Mouse (Mus musculus): Measurements from ENCODE around the gene Timp4. TPM values are rescaled to one million over a fixed set of nuclear protein-coding genes. Genes with fewer than 3 reads are reported as not detected.
"Not testable (repeated sequence)": the region's sequence is repeated elsewhere in the genome, so short reads cannot be mapped to it uniquely, and the experiment has no call there.

Timp4 gene
- polyA plus RNA-seq, 1 experiment from 2014 or later, result 0.16 TPM

GRCm38 (mm10) chr6:115241939-115242338 is 10.1 kb downstream of the Timp4 start:
- no peak for DNase-seq (ENCODE audit: low spot score)
- H3K27me3 ChIP-seq (replicated peaks; ENCODE audit: low read depth, poor library complexity, severe bottlenecking), result no peaks in the 10 kb centered on the region; the same call in 1 of the 2 replicates
- H3K36me3 ChIP-seq (replicated peaks), result no peaks in the 10 kb centered on the region
- H3K27ac ChIP-seq (replicated peaks), result no peak overlapping the region
- H3K4me3 ChIP-seq, result no peak overlapping the region
- no peaks in the 10 kb centered on the region for H3K4me1 ChIP-seq
- 90% methylated on average over 3 of the region's 3 CpGs for WGBS
- no peaks in the 10 kb centered on the region for H3K9me3 ChIP-seq

DNA sequence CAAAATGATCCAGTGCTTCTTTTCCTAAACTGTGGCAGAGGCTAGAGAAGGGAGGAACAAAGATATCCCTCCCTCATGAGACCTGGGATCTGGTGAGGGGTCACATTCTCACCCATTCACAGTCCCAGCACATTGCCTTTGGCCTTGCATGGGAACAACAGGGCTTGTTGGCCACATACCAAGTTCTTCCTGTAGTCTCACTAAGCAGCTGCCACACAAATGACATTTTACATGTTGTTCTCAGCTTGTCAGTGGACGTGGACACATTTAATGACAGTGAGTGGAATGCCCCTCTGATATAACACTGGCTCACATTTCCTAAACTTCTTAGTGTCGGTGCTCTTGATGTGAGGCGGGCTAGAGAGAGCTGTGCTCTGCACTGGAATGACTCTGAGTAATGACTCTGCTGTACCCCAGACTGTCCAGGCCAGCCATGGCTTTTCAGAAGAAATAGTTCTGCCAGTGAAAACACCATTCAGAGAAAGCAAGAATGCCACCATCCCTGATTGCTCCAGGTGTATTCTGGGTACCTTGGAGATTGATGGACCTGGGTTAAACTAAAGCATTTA is 10.8 kb downstream of the Timp4 start:
- no peaks in the 10 kb centered on the region for H3K4me1 ChIP-seq
- no peaks in the 10 kb centered on the region; the same call in 1 of the 2 replicates for H3K27me3 ChIP-seq (replicated peaks; ENCODE audit: low read depth, poor library complexity, severe bottlenecking)
- WGBS, result 85% methylated on average over 3 of the region's 3 CpGs
- H3K27ac ChIP-seq (replicated peaks), result no peak overlapping the region
- no peak overlapping the region for H3K4me3 ChIP-seq
- no peak for DNase-seq (ENCODE audit: low spot score)
- no peaks in the 10 kb centered on the region for H3K9me3 ChIP-seq
- H3K36me3 ChIP-seq (replicated peaks), result no peaks in the 10 kb centered on the region

- not testable (repeated sequence) for H3K4me3 ChIP-seq; H3K4me1 ChIP-seq; H3K36me3 ChIP-seq (replicated peaks); H3K9me3 ChIP-seq; H3K27ac ChIP-seq (replicated peaks); H3K27me3 ChIP-seq (replicated peaks; ENCODE audit: low read depth, poor library complexity, severe bottlenecking); DNase-seq (ENCODE audit: low spot score)
- 60% methylated on average over 2 of the region's 2 CpGs for WGBS
Observed at GRCm38 (mm10) chr6:115240431-115240830, 11.6 kb downstream of the Timp4 start.

- H3K4me3 ChIP-seq, result no peak overlapping the region
- H3K36me3 ChIP-seq (replicated peaks), result no peaks in the 10 kb centered on the region
- no peaks in the 10 kb centered on the region; the same call in 1 of the 2 replicates for H3K27me3 ChIP-seq (replicated peaks; ENCODE audit: low read depth, poor library complexity, severe bottlenecking)
- no peak overlapping the region for H3K27ac ChIP-seq (replicated peaks)
- no peaks in the 10 kb centered on the region for H3K4me1 ChIP-seq
- 89% methylated on average over 7 of the region's 7 CpGs for WGBS
- DNase-seq (ENCODE audit: low spot score), result no peak
- no peaks in the 10 kb centered on the region for H3K9me3 ChIP-seq
Observed at GRCm38 (mm10) chr6:115239335-115239734, 12.7 kb downstream of the Timp4 start.

DNA sequence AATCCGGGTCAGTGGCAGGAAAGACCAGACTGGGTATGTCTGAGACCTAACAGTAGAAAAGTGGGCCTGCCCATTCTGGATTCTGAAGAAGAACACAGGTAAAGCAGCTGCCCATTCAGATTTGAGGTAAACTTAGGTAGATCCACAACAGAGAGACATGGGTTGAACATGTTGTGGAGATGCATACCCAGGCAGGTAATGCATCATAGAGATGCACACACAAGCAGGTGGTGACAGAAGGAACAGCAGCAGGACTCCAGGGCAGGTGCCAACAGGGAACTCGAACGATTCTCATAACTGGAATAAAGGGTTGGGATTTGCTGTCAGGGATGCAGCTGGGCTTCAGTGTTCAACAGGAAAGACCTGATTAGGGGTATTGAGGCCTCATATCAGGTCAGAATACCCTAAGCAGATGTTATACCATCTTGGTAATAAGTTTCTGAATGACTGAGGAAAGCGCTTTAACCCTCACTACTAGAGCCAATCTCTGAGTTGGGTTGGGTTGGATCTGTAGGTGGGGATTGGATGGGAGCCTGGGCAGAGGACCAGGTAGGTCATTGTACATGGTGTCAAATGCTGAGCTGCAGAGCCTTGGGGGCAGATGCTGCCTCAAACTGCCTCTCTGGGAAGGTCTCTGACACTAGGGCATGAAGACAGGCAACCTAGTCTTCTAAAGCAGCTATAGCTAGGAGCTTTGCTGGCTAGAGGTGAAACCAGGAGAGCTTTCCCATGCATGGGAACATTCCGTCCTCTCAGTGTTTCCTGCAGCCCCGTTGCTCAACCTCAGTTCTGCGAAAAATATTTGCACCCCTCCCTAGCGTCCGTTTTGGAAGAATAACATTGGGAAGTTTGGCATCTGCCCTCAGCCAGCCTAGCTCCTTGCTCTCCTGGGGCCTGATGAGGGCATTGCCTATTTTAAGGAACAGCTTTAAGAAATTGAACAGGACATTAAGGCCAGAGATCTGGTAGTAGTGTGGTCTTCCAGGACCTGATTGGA is 13.7 kb downstream of the Timp4 start:
- Histone ChIP-seq H3K27ac (replicated peaks) (no peak overlapping the region), H3K4me1 (no peaks in the 10 kb centered on the region), H3K9me3 (no peaks in the 10 kb centered on the region), H3K4me3 (no peak overlapping the region), H3K36me3 (replicated peaks) (no peaks in the 10 kb centered on the region), H3K27me3 (replicated peaks; ENCODE audit: low read depth, poor library complexity, severe bottlenecking) (no peaks in the 10 kb centered on the region; the same call in 1 of the 2 replicates)
- DNase-seq (ENCODE audit: low spot score), result no peak
- 87% methylated on average over 9 of the region's 9 CpGs for WGBS

DNA sequence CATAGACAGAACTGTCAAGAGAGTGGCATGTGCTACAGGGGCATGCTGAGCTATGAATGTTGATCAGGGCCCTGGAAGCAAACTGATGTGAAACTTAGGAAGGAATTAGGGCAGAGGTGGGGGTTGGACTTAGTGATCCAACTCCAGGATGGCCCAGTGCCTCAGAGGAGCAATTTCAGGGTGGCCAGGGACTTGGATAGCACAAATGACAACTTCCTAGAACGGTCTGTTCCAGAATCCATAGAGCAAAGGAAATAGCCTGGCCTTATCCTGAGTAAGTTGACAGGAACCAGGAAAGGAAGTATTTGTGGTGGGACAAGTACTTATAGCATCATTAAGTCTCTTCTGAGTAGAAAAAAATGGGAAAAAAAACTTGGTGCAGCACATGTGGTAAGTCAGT is 19.4 kb downstream of the Timp4 start:
- no peaks in the 10 kb centered on the region for H3K27me3 ChIP-seq (replicated peaks; ENCODE audit: low read depth, poor library complexity, severe bottlenecking)
- H3K4me1 ChIP-seq, result no peaks in the 10 kb centered on the region
- no peak overlapping the region for H3K27ac ChIP-seq (replicated peaks)
- H3K9me3 ChIP-seq, result no peaks in the 10 kb centered on the region
- H3K36me3 ChIP-seq (replicated peaks), result no peaks in the 10 kb centered on the region
- DNase-seq (ENCODE audit: low spot score), result no peak
- WGBS, result 85% methylated on average over 1 of the region's 1 CpGs
- no peak overlapping the region for H3K4me3 ChIP-seq

DNA sequence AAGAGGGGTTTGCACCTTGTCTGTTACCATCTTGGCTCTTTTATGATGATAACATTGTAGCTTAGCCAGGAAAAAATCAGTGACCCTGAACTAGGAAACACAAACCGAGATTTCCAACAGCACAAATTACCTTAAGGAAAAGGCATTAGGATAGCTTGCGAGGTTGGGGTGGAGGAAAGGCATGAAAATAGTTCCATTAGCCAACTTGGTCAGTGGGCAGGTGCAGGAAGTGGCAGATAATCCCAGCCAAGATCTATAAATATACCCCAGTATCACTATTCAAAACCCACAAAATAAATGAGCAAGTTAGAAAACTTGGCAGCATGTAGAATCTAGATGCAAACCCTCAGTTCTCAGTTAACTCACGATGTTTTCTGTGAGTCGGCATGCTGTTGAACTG is 20.2 kb downstream of the Timp4 start:
- Histone ChIP-seq H3K27ac (replicated peaks) (no peak overlapping the region), H3K4me3 (no peak overlapping the region), H3K9me3 (no peaks in the 10 kb centered on the region), H3K36me3 (replicated peaks) (no peaks in the 10 kb centered on the region), H3K27me3 (replicated peaks; ENCODE audit: low read depth, poor library complexity, severe bottlenecking) (no peaks in the 10 kb centered on the region), H3K4me1 (no peaks in the 10 kb centered on the region)
- no peak for DNase-seq (ENCODE audit: low spot score)
- 84% methylated on average over 4 of the region's 4 CpGs for WGBS

DNA sequence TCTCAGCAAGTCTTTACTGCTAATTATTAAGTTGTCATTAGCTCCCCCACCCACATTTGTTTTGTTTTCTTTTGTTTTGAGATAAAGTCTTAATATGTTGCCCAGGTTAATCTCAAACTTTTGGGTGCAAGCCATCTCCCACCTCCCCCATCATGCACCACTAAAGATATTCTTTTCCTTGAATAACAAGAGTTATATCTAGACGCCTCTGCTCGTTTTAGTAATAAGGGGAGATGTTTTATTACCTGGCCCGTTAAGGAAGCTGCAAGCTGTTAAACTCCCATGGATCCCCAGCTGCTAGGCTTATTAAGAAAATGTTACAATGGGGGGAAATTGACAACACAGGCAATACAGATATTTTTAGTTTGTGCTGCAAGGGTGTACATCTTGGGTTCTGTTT is 21.4 kb downstream of the Timp4 start:
- Histone ChIP-seq H3K4me1 (no peaks in the 10 kb centered on the region), H3K4me3 (no peak overlapping the region), H3K27ac (replicated peaks) (no peak overlapping the region), H3K36me3 (replicated peaks) (no peaks in the 10 kb centered on the region), H3K27me3 (replicated peaks; ENCODE audit: low read depth, poor library complexity, severe bottlenecking) (no peaks in the 10 kb centered on the region), H3K9me3 (no peaks in the 10 kb centered on the region)
- WGBS, result 84% methylated on average over 3 of the region's 3 CpGs
- DNase-seq (ENCODE audit: low spot score), result no peak

DNA sequence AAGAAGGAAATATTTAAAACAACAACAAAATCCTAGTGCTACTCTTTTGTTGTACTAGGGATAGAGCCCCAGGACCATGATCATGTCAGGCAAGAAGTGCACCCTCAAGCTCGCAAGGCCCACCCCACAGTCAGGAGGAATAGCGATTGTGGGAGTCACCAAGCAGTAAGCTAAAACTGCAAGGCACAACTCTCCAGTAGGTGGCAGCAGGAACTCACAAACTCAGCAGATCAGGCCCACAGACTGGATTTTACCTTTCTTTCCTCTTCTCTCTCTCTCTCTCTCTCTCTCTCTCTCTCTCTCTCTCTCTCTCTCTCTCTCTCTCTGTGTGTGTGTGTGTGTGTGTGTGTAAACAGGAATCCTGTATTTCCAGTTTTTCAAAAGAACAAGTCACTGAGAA is 24.5 kb downstream of the Timp4 start:
- WGBS, result 11% methylated on average over 2 of the region's 2 CpGs
- no peak overlapping the region for H3K4me3 ChIP-seq
- no peaks in the 10 kb centered on the region for H3K36me3 ChIP-seq (replicated peaks)
- H3K27ac ChIP-seq (replicated peaks), result no peak overlapping the region
- no peaks in the 10 kb centered on the region for H3K27me3 ChIP-seq (replicated peaks; ENCODE audit: low read depth, poor library complexity, severe bottlenecking)
- H3K4me1 ChIP-seq, result peaks cover 14% of the 10 kb centered on the region
- no peaks in the 10 kb centered on the region for H3K9me3 ChIP-seq
- peak; percentile 75 for DNase-seq (ENCODE audit: low spot score)

GRCm38 (mm10) chr6:115227043-115227442 is 25.0 kb downstream of the Timp4 start, which contains the start of gene Gm17482:
Gm17482 (plus strand) TSS chr6:115227343.
- Histone ChIP-seq H3K27ac (replicated peaks) (no peak within 1 kb of the TSS), H3K27me3 (replicated peaks; ENCODE audit: low read depth, poor library complexity, severe bottlenecking) (no peaks in the 10 kb centered on the region), H3K4me1 (peaks cover 14% of the 10 kb centered on the region), H3K4me3 (no peak within 1 kb of the TSS), H3K9me3 (no peaks in the 10 kb centered on the region), H3K36me3 (replicated peaks) (no peaks in the 10 kb centered on the region)
- DNase-seq (ENCODE audit: low spot score), result no peak
- 71% methylated on average over 4 of the region's 4 CpGs for WGBS

DNA sequence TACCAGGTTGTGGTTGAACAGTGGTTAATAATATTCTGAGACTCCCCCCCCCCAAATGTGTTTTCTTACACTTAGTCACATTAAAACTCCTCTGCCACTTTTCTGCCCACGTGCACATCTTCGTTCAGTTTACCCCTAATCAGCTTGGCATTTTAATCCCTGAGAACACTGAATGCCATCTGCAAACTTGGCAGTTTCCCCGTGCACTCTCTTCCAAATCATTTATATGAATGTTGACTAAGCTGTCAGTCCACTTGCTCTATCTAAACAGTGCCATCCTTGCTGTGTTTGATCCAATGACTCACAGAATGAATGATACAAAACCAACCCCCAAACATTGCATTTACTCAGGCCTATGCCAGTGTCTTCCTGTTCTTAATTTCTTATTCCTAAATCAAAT is 26.5 kb downstream of the Timp4 start:
- WGBS, result 77% methylated on average over 3 of the region's 3 CpGs
- H3K36me3 ChIP-seq (replicated peaks), result no peaks in the 10 kb centered on the region
- H3K9me3 ChIP-seq, result no peaks in the 10 kb centered on the region
- H3K27me3 ChIP-seq (replicated peaks; ENCODE audit: low read depth, poor library complexity, severe bottlenecking), result no peaks in the 10 kb centered on the region
- no peak overlapping the region for H3K27ac ChIP-seq (replicated peaks)
- H3K4me1 ChIP-seq, result peaks cover 14% of the 10 kb centered on the region
- no peak for DNase-seq (ENCODE audit: low spot score)
- no peak overlapping the region for H3K4me3 ChIP-seq

DNA sequence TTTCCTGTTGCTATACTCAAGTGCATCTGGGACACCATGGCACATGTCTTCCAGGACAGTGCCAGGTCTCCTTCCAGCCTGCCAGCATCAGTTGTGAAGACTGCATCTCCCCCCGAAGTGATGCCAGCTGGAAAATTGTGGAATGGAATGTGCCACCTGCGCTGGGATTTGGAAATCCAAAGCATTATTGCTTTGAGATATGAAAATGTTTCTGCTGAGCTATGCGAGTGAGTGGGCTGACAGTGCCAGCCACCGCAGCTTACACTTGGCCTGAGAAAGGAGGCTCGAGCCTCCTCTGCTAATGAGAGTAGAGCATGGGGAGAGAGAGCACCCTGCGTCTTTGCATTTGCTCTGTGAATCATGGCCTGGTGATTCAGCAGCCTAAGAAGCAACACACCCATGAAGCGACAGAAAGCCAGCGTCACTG is 30.8 kb downstream of the Timp4 start:
- no peaks in the 10 kb centered on the region for H3K27me3 ChIP-seq (replicated peaks; ENCODE audit: low read depth, poor library complexity, severe bottlenecking)
- no peaks in the 10 kb centered on the region for H3K36me3 ChIP-seq (replicated peaks)
- no peak overlapping the region for H3K4me3 ChIP-seq
- DNase-seq (ENCODE audit: low spot score), result no peak
- 86% methylated on average over 8 of the region's 8 CpGs for WGBS
- H3K4me1 ChIP-seq, result peaks cover 14% of the 10 kb centered on the region
- H3K27ac ChIP-seq (replicated peaks), result no peak overlapping the region
- H3K9me3 ChIP-seq, result no peaks in the 10 kb centered on the region

DNA sequence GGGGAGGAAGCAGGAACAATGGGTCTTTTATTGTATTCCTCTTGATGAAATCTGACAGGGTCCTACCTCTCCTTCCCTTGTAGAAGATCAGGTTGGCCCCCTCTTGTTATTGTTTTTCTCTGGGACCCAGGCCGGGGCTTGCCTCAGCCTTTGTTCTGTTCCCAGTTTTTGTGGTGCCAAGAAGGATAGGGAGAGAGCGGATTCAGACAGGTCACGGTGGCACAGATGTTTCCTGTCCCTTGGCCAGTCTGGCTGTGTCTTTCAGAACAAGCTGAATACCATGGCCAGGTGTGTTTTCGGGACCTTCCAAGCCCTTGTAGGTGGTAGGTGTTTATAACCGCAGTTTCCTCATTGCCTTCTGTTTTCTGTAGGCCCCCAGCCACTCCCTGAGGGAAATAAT is 38.9 kb downstream of the Timp4 start:
- Histone ChIP-seq H3K4me1 (peaks cover 14% of the 10 kb centered on the region), H3K27ac (replicated peaks) (peak overlapping the region; percentile 30; the same call in 1 of the 2 replicates), H3K4me3 (no peak overlapping the region), H3K36me3 (replicated peaks) (no peaks in the 10 kb centered on the region), H3K27me3 (replicated peaks; ENCODE audit: low read depth, poor library complexity, severe bottlenecking) (no peaks in the 10 kb centered on the region), H3K9me3 (no peaks in the 10 kb centered on the region)
- WGBS, result 45% methylated on average over 5 of the region's 5 CpGs
- DNase-seq (ENCODE audit: low spot score), result no peak
